Mouse (Mus musculus) limb, embryonic 14.5 days (tissue): ENCODE measurements around the gene Itga9. TPM values are rescaled to one million over a fixed set of nuclear protein-coding genes. Genes with fewer than 3 reads are reported as not detected.
A peak's percentile ranks its signal among the peaks of the same experiment; 100 is the strongest.

ENCODE experiments used
- ATAC-seq: fragments of 200-750 bp; cut with Nextera tagmentation; 2 replicates; pipeline ENCODE4 v1.8.0; 2017; ENCODE audit warnings: low read depth, moderate number of reproducible peaks, moderate TSS enrichment; ENCODE audit not compliant: low FRiP score
- DNase-seq: peaks from one replicate; pipeline ENCODE4 v3.0.0-alpha.2; 2015; ENCODE audit warnings: low spot score
- H3K27ac ChIP-seq: fragments of 300-500 bp; sonication (generic); replicated peaks from 2 replicates; pipeline ENCODE4 v1.5.1; 2014; ENCODE audit warnings: low read depth, mild to moderate bottlenecking, low read length, moderate library complexity, mixed read lengths
- H3K27me3 ChIP-seq: fragments of 300-500 bp; sonication (generic); 2 replicates; pipeline ENCODE4 v1.6.1; 2014; ENCODE audit warnings: low read length, mixed read lengths; ENCODE audit not compliant: control insufficient read depth, insufficient read depth
- H3K36me3 ChIP-seq: fragments of 300-500 bp; sonication (generic); 2 replicates; pipeline ENCODE4 v1.6.1; 2014; ENCODE audit warnings: mild to moderate bottlenecking, low read length, moderate library complexity, mixed read lengths; ENCODE audit not compliant: control insufficient read depth, insufficient read depth
- H3K4me1 ChIP-seq: fragments of 300-500 bp; sonication (generic); 2 replicates; pipeline ENCODE4 v1.6.1; 2014; ENCODE audit warnings: antibody characterized with exemption, low read length, mixed read lengths; ENCODE audit not compliant: control insufficient read depth, insufficient read depth
- H3K4me2 ChIP-seq: fragments of 300-500 bp; sonication (generic); replicated peaks from 2 replicates; pipeline ENCODE4 v1.6.1; 2014; ENCODE audit warnings: low read depth, mild to moderate bottlenecking, low read length, moderate library complexity; ENCODE audit not compliant: severe bottlenecking
- H3K4me3 ChIP-seq: fragments of 300-500 bp; sonication (generic); replicated peaks from 2 replicates; pipeline ENCODE4 v1.5.1; 2014; ENCODE audit warnings: low read length
- H3K9ac ChIP-seq: fragments of 300-500 bp; sonication (generic); 2 replicates; pipeline ENCODE4 v1.6.1; 2014; ENCODE audit warnings: mild to moderate bottlenecking, low read depth, low read length, moderate library complexity; ENCODE audit not compliant: severe bottlenecking
- H3K9me3 ChIP-seq: fragments of 300-500 bp; sonication (generic); 2 replicates; pipeline ENCODE4 v1.6.1; 2016; ENCODE audit warnings: low read length; ENCODE audit not compliant: control insufficient read depth
- POLR2A ChIP-seq: fragments of 200-500 bp; IDR thresholded peaks from 2 replicates; pipeline ENCODE4 v1.8.0; 2012; ENCODE audit warnings: inconsistent platforms, mild to moderate bottlenecking, moderate library complexity, borderline replicate concordance; ENCODE audit not compliant: insufficient read depth, insufficient read length; ENCODE audit errors: extremely low read depth
- WGBS: fragments of 180-500 bp; shearing (Covaris S2); extraction: QIAGEN DNeasy Blood & Tissue Kit; methylation state at CpG from one replicate; pipeline ENCODE4 v1.1.7; 2014; 5-methylcytosine and 5-hydroxymethylcytosine counted together
- polyA plus RNA-seq, 2 experiments: library from polyadenylated mRNA; depleted of rRNA in 1 of 2; stranded (reverse) in 1 of 2; unstranded in 1 of 2; fragments of >200 nt; fragmentation: Nextera tagmentation in 1 of 2; extraction: Ambion mirVana in 1 of 2; gene quantifications; 2 replicates each; pipeline versions ENCODE4 v1.2.1 to v1.2.3; 2012 to 2014

The Itga9 gene
- polyA plus RNA-seq, 2 experiments: 10.0 to 19.7 TPM

- ATAC-seq (no peak), DNase-seq (no peak)
- no peak overlapping the region for H3K27ac ChIP-seq
- H3K4me1 ChIP-seq: peaks cover 7% of the 10 kb centered on the region
- H3K36me3 ChIP-seq: no peaks in the 10 kb centered on the region
- no peaks in the 10 kb centered on the region for H3K27me3 ChIP-seq
- H3K4me2 ChIP-seq: no peak overlapping the region
- TF ChIP-seq POLR2A: no peak
- H3K4me3 ChIP-seq: no peak overlapping the region
- WGBS: 76% methylated on average over 9 of the region's 9 CpGs
- no peaks in the 10 kb centered on the region for H3K9me3 ChIP-seq
- H3K9ac ChIP-seq: no peak overlapping the region
Observed at GRCm38 (mm10) chr9:118686166-118686961, 79.9 kb downstream of the Itga9 start.

DNA sequence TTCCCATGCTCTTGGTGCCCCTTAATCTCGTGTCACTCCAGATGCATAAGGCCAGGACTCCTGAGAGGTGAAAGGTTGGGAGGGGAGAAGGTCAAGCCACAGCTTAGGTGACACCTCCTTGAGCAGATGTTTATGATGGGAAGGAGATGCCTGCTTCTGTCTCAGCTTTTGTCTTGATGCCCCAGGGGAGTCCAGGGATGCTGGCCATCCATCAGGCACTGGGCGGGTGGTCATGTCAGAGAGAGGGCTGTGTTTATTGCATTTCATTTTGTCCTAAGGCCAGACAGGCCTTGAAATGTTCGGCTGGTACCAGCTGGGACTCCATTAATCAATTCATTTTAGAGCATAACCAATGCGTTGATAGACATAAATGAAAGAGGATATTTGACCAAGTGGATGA lies 81.8 kb downstream of the Itga9 start:
- H3K9me3 ChIP-seq: no peaks in the 10 kb centered on the region
- TF ChIP-seq POLR2A: no peak
- no peak overlapping the region for H3K9ac ChIP-seq
- H3K4me2 ChIP-seq: no peak overlapping the region
- no peak overlapping the region for H3K27ac ChIP-seq
- 52% methylated on average over 4 of the region's 4 CpGs for WGBS
- DNase-seq (no peak), ATAC-seq (no peak)
- H3K27me3 ChIP-seq: 0 out of 2 replicates have a peak, but pooled peaks cover 4% of the 10 kb centered on the region
- no peaks in the 10 kb centered on the region for H3K36me3 ChIP-seq
- peaks cover 8% of the 10 kb centered on the region for H3K4me1 ChIP-seq
- H3K4me3 ChIP-seq: no peak overlapping the region

- H3K27ac ChIP-seq: no peak overlapping the region
- peaks cover 11% of the 10 kb centered on the region for H3K4me1 ChIP-seq
- no peak overlapping the region for H3K9ac ChIP-seq
- no peak for TF ChIP-seq POLR2A
- no peaks in the 10 kb centered on the region for H3K9me3 ChIP-seq
- no peak overlapping the region for H3K4me3 ChIP-seq
- peak overlapping the region; percentile 11; the same call in 1 of the 2 replicates for H3K4me2 ChIP-seq
- ATAC-seq (peak; percentile 72), DNase-seq (peak; percentile 80)
- 0 out of 2 replicates have a peak, but pooled peaks cover 4% of the 10 kb centered on the region for H3K27me3 ChIP-seq
- 13% methylated on average over 14 of the region's 14 CpGs for WGBS
- no peaks in the 10 kb centered on the region for H3K36me3 ChIP-seq
Observed at GRCm38 (mm10) chr9:118688921-118689451, 82.5 kb downstream of the Itga9 start.

- whole genome bisulfite sequencing: 84% methylated on average over 11 of the region's 11 CpGs
- 0 out of 2 replicates have a peak, but pooled peaks cover 1% of the 10 kb centered on the region for H3K36me3 ChIP-seq
- no peak overlapping the region for H3K27ac ChIP-seq
- no peak overlapping the region for H3K4me2 ChIP-seq
- H3K9me3 ChIP-seq: no peaks in the 10 kb centered on the region
- no peak overlapping the region for H3K9ac ChIP-seq
- no peak for TF ChIP-seq POLR2A
- DNase-seq (no peak), ATAC-seq (no peak)
- H3K4me3 ChIP-seq: no peak overlapping the region
- H3K4me1 ChIP-seq: peaks cover 29% of the 10 kb centered on the region
- H3K27me3 ChIP-seq: 0 out of 2 replicates have a peak, but pooled peaks cover 4% of the 10 kb centered on the region
Observed at GRCm38 (mm10) chr9:118693256-118693655, 86.8 kb downstream of the Itga9 start.

GRCm38 (mm10) chr9:118694420-118694825 lies 87.9 kb downstream of the Itga9 start:
- peak; percentile 88 for ATAC-seq
- H3K36me3 ChIP-seq: 0 out of 2 replicates have a peak, but pooled peaks cover 8% of the 10 kb centered on the region
- peaks cover 24% of the 10 kb centered on the region for H3K4me1 ChIP-seq
- H3K9ac ChIP-seq: no peak overlapping the region
- H3K4me3 ChIP-seq: no peak overlapping the region
- no peak overlapping the region for H3K4me2 ChIP-seq
- no peaks in the 10 kb centered on the region for H3K9me3 ChIP-seq
- 11% methylated on average over 8 of the region's 8 CpGs for WGBS
- TF ChIP-seq POLR2A: no peak
- 0 out of 2 replicates have a peak, but pooled peaks cover 4% of the 10 kb centered on the region for H3K27me3 ChIP-seq
- DNase-seq: peak; percentile 76
- peak overlapping the region; percentile 39; the same call in 1 of the 2 replicates for H3K27ac ChIP-seq
